Mouse (Mus musculus) adrenal gland, postnatal 14 days (tissue): ENCODE data around the gene Tmem151a. TPM values are rescaled to one million over a fixed set of nuclear protein-coding genes. Genes with fewer than 3 reads are reported as not detected.

Experiments used
- DNase-seq: peaks from one replicate; pipeline ENCODE4 v3.0.0; 2021; ENCODE audit warnings: mixed read lengths
- total RNA-seq: library from RNA; stranded (reverse); gene quantifications from 2 replicates; pipeline ENCODE4 v1.2.3, GENCODE M21; 2021

The Tmem151a gene
- total RNA-seq, 1 experiment from 2014 or later: 2.0 TPM

GRCm38 (mm10) chr19:5067867-5068569 lies 17.3 kb downstream of the Tmem151a start, which contains the start of gene Cd248:
Gene Cd248 (plus strand): TSS chr19:5068078.
- DNase-seq: peak; percentile 78

- no peak for DNase-seq
Observed at GRCm38 (mm10) chr19:5067040-5067799, 18.1 kb downstream of the Tmem151a start.

GRCm38 (mm10) chr19:5065104-5065503 lies 20.2 kb downstream of the Tmem151a start:
- DNase-seq: no peak

- DNase-seq: no peak
Observed at GRCm38 (mm10) chr19:5062446-5062845, 22.9 kb downstream of the Tmem151a start.

DNA sequence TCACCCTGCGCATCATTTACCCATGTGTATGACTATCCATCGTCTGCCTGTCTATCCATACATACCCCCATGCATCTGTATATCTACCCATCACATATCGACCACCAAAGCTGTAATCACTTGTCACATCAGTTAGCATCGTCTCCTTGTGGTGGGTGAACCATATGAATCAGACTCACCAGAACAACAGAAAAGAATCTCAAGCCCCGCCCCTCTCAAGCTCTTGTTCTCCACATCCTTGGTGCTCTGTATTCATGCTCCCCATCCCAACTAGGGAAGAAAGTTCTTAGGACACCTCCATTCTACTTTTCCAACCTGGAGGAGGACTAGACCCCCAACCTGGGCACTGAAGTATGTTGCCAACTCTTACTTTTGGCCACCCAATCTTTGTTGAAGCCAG lies 23.3 kb downstream of the Tmem151a start:
- DNase-seq: no peak

DNA sequence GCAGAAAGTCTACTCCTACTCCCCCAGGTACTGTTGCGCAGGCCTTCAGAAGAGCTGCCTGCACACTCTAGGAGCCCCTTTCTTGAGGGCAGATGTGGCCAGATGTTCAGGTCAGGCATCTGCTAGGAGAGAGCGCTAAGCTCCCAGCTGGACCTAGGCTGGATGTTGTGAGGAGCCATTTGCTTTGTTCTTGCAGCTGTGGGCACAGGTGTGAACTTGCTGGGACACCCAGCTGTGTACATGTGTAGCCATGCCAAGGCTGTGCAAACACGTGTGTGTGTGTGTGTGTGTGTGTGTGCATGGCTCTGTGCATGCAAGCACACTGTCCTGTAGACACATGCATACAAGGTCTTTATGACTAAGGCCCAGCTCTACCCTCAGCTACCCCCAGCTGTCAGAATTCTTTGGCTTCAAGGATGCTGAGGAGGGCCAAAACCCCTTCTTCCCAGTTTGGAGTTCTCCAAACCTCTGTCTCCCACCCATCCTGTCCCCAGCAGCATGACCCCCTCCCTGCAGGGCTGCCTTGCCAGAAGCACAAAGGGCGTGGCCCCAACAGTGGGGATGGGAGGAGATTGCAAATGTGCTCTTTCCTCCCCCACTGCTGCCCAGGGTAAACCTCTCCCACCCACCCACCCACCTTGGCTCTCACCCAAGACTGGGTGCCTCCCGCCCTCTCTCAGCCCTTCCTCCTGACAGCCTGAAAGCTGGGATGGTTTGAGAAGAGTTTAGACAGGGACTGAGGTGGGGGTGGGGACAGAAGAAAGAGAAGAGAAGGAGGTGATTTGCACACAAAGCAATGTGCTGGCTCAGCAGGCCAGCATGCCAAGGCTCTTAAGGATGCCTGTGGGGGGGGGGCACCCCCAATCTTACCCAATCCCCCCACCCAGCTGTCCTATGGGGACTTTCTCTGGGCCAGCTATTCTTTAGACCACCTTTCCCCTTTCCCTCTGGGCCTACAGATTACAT lies 24.7 kb downstream of the Tmem151a start:
- no peak for DNase-seq

- DNase-seq: no peak
Observed at GRCm38 (mm10) chr19:5058801-5059771, 26.2 kb downstream of the Tmem151a start.

- no peak for DNase-seq
Observed at GRCm38 (mm10) chr19:5057876-5058775, 27.2 kb downstream of the Tmem151a start.

DNA sequence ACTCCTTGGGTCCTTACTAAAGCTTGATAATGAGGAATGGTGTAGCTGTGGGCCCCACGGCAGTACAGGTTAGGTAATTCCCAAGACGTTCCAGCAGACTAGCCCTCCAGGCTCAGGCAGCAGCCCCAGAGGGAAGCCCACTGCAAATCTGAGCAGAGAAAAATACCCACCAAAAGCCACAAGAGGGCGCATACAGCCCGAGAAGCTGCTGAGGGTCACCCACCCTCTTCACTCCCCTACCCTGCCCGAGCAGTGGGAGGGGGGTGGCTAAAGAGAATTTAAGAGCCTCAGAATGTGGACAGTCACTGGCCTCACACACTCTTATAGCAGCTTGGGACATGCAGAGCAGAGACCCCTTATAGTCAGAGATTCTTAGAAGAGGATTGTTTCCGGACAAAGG lies 29.1 kb downstream of the Tmem151a start:
- peak; percentile 38 for DNase-seq

- peak; percentile 83 for DNase-seq
Observed at GRCm38 (mm10) chr19:5053909-5054308, 31.4 kb downstream of the Tmem151a start.

- no peak for DNase-seq
Observed at GRCm38 (mm10) chr19:5052853-5053252, 32.5 kb downstream of the Tmem151a start.

DNA sequence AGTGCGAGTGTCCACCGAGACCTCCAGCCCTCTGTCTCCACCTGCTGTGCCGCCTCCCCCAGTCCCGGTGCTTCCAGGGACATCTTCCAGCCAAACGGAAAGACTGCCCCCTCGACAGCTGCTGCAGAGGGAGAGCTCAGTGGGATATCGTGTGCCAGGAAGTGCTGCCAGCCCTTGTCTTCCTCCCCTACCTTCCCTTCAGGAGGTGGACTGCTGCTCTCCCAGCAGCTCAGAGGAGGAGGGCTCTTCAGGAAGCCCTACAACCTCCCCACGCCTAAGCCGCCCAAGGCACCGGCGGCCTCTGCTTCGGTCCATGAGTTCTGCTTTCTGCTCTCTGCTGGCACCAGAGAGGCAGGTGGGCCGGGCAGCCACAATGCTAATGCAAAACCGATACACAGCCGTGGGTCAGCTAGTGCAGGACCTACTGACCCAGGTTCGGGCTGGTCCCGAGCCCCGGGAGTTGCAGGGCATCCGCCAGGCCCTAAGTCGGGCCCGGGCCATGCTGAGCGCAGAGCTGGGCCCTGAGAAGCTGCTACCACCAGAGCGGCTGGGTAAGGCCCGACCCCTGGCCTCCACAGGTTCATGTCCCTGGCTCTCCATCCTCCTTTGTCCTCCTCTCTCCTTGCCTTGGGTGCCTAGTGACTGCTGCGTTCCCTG lies 33.0 kb downstream of the Tmem151a start:
- no peak for DNase-seq

GRCm38 (mm10) chr19:5051515-5051914 lies 33.8 kb downstream of the Tmem151a start:
- no peak for DNase-seq

DNA sequence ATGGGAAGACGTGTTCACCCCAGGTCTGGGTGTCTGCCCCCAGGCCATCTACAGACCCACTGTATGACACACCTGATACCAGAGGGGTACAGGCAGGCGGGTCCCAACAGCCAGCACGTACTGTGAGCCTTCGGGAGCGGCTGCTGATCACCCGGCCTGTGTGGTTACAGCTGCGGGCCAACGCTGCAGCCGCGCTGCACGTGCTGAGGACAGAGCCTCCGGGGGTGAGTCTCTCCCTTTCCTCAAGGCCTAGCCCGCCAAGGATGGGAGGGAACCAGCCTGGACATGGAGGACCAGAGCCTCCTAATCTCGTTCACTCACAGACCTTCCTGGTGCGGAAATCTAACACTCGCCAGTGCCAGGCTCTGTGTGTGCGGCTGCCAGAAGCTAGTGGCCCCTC lies 34.3 kb downstream of the Tmem151a start:
- peak; percentile 67 for DNase-seq

GRCm38 (mm10) chr19:5050047-5050905 lies 35.1 kb downstream of the Tmem151a start, which contains the start of gene Rin1:
Gene Rin1 (plus strand): TSS chr19:5050481.
- peak; percentile 73 for DNase-seq

DNA sequence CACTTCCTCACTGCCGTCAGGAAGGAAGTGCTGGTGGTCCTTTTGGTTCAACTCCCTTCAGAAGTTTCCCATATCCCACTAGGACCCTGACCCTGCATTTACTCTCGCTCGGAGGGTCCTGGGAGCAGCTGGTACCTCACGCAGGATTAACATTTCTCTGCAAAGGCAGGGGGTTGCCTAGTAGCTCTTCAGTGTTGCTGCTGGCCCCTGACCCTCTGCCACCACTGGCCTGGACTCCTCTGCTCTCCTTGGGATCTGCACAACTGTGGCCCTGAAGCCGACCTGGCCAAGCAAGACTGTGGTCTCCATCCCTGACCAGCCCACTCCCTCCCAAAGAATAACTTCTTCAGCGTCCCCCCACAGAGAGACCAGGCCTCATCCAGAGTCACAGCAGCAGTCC lies 36.0 kb downstream of the Tmem151a start:
- no peak for DNase-seq

DNA sequence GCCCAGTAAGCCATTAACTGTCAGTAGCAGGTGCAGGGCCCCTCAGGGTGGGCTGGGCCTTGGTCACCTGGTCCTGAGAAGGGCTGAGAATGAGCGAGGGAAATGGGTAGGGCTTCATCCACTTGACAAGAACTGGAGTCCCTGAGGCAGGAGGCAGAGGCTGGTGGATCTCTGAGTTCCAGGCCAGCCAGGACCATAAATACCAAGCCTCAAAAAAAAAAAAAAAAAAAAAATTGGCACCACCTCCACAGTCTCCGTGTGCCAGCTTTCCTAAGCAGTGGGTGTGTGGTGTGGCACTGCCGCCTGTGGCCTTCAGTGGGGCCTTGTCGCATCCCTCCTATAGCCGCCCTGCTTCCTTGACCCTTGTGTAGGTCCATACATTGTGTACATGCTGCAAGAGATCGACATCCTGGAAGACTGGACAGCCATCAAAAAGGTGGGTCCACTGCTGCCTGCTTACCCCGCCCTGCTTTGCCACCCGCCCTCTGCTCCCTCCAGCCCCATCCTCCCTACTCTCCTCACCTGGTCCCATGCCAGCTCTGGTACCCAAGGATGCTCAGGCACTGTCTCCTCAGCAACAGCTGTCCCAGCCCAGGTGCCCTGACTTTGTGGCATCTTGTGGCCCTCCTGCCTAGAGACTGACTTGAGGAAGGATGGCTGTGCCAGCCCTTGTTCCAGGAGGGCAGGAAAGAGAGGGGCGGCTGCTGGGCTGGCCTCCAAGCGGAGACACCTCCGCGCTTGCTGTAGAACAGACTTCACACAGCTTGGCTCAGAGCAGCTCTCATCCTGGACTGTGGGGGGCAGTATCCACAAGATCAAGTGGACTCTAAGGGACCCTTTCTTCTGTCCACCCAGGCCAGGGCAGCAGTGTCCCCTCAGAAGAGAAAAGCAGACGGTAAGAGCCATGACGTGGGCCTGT lies 36.9 kb downstream of the Tmem151a start:
- DNase-seq: no peak
